Mouse (Mus musculus) forebrain, embryonic 13.5 days (tissue): ENCODE measurements around the gene Lin52. TPM values are rescaled to one million over a fixed set of nuclear protein-coding genes. Genes with fewer than 3 reads are reported as not detected.

ENCODE experiments used
- ATAC-seq: fragments of 200-750 bp; cut with Nextera tagmentation; 2 replicates; pipeline ENCODE4 v1.8.0; 2017
- H3K27ac ChIP-seq: fragments of 300-500 bp; sonication (generic); 2 replicates; pipeline ENCODE4 v1.5.1; 2015; ENCODE audit warnings: inconsistent platforms, mild to moderate bottlenecking, moderate library complexity
- H3K27me3 ChIP-seq: fragments of 300-500 bp; sonication (generic); 2 replicates; pipeline ENCODE4 v1.6.1; 2015; ENCODE audit warnings: mild to moderate bottlenecking, inconsistent platforms
- H3K36me3 ChIP-seq: fragments of 300-500 bp; sonication (generic); 2 replicates; pipeline ENCODE4 v1.6.1; 2015; ENCODE audit warnings: mild to moderate bottlenecking, inconsistent platforms; ENCODE audit not compliant: poor library complexity, severe bottlenecking
- H3K4me1 ChIP-seq: fragments of 300-500 bp; sonication (generic); 2 replicates; pipeline ENCODE4 v1.6.1; 2015; ENCODE audit warnings: inconsistent platforms
- H3K4me2 ChIP-seq: fragments of 300-500 bp; sonication (generic); 2 replicates; pipeline ENCODE4 v1.6.1; 2015; ENCODE audit warnings: inconsistent platforms, mild to moderate bottlenecking, moderate library complexity
- H3K4me3 ChIP-seq: fragments of 300-500 bp; sonication (generic); 2 replicates; pipeline ENCODE4 v1.5.1; 2015; ENCODE audit warnings: mild to moderate bottlenecking, inconsistent platforms
- H3K9ac ChIP-seq: fragments of 300-500 bp; sonication (generic); 2 replicates; pipeline ENCODE4 v1.6.1; 2015; ENCODE audit warnings: mild to moderate bottlenecking, inconsistent platforms
- H3K9me3 ChIP-seq: fragments of 300-500 bp; sonication (generic); replicated peaks from 2 replicates; pipeline ENCODE4 v1.6.1; 2016; ENCODE audit warnings: inconsistent platforms
- WGBS: fragments of 180-500 bp; shearing (Covaris S2); methylation state at CpG from one replicate; pipeline ENCODE4 v1.1.7; 2015; 5-methylcytosine and 5-hydroxymethylcytosine counted together
- polyA plus RNA-seq: library from polyadenylated mRNA; unstranded; fragments of >200 nt; fragmentation: Nextera tagmentation; extraction: Ambion mirVana; gene quantifications from 2 replicates; pipeline ENCODE4 v1.2.1, GENCODE M21; 2015

The Lin52 gene
- polyA plus RNA-seq, 1 experiment from 2014 or later, result 42.5 TPM

DNA sequence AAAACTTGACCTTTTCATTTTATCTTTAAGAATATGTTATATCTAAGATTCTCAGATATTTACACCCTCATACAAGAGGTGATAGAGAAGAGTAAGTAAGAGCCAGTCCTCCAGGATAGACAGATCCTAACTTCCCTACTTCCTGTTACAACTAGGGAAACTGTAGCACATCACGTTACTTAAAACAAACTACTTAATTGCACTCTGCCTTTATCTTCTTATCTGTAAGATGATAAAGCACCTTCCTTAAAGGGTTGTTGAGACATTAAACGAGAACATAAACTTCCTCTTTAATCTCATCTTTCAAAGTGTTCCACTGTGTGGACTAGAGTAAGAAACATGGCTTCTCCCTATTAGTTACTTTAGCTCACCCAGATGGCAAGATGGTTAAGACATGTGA lies 12.5 kb upstream of the Lin52 start:
- H3K9ac ChIP-seq, result no peak overlapping the region
- no peak for ATAC-seq
- 82% methylated on average over 2 of the region's 2 CpGs for WGBS
- no peaks in the 10 kb centered on the region for H3K4me1 ChIP-seq
- H3K27ac ChIP-seq, result no peak overlapping the region
- H3K4me2 ChIP-seq, result no peak overlapping the region
- no peaks in the 10 kb centered on the region for H3K9me3 ChIP-seq
- H3K4me3 ChIP-seq, result no peak overlapping the region
- no peaks in the 10 kb centered on the region for H3K27me3 ChIP-seq
- peaks cover 1% of the 10 kb centered on the region; the same call in 1 of the 2 replicates for H3K36me3 ChIP-seq

DNA sequence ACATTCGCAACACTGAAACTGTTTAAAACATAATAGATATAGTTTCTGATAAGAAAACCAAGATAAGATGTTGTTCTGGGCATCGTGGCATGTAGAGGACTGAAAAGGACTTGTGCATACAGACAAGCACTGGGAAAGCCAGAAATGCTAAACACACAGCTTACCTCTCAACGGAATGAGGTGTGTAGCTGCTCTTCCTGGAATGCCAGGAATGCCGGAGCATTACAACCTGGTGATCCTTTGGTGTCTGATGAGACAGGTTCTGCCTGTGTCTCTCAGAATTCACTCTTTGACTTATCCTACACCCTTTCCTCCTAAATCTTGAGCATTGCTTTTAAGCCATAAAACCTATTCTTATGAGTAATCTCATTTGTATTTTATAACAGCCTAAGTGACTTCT lies 8.7 kb upstream of the Lin52 start:
- H3K36me3 ChIP-seq, result no peaks in the 10 kb centered on the region
- no peaks in the 10 kb centered on the region for H3K9me3 ChIP-seq
- H3K9ac ChIP-seq, result no peak overlapping the region
- H3K27me3 ChIP-seq, result peaks cover 4% of the 10 kb centered on the region; the same call in 1 of the 2 replicates
- ATAC-seq, result no peak
- H3K4me2 ChIP-seq, result no peak overlapping the region
- H3K4me3 ChIP-seq, result no peak overlapping the region
- H3K27ac ChIP-seq, result no peak overlapping the region
- H3K4me1 ChIP-seq, result no peaks in the 10 kb centered on the region
- 70% methylated on average over 4 of the region's 4 CpGs for WGBS

DNA sequence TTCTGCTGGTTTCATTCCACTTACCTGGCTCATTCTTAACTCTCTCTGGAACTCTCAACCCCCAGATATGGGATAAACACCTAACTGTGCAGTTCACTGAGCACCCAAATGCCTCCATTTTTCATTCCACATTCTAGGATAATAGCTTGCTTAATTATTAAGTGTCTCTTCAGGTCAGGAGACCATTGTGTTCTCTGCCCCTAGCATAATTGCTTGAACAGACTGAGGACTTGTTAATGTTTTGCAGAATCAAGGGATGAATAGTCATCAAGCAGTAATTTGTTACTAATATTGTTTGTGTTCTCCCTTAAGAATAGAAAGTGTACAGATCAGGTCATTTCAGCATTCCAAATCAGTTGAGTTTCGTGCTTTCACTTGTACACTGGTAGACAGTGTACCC lies 3.8 kb upstream of the Lin52 start:
- Histone ChIP-seq H3K36me3 (no peaks in the 10 kb centered on the region), H3K27ac (no peak overlapping the region), H3K9ac (no peak overlapping the region), H3K4me1 (peaks cover 16% of the 10 kb centered on the region), H3K9me3 (no peaks in the 10 kb centered on the region), H3K4me3 (no peak overlapping the region), H3K27me3 (peaks cover 4% of the 10 kb centered on the region; the same call in 1 of the 2 replicates), H3K4me2 (no peak overlapping the region)
- ATAC-seq, result no peak
- 66% methylated on average over 1 of the region's 1 CpGs for WGBS

GRCm38 (mm10) chr12:84448181-84448580 lies 3.0 kb upstream of the Lin52 start:
- Histone ChIP-seq H3K4me1 (peaks cover 23% of the 10 kb centered on the region), H3K9ac (no peak overlapping the region), H3K36me3 (no peaks in the 10 kb centered on the region), H3K27ac (no peak overlapping the region), H3K27me3 (peaks cover 4% of the 10 kb centered on the region; the same call in 1 of the 2 replicates), H3K4me3 (no peak overlapping the region), H3K4me2 (no peak overlapping the region), H3K9me3 (no peaks in the 10 kb centered on the region)
- WGBS, result 79% methylated on average over 6 of the region's 6 CpGs
- ATAC-seq, result no peak

DNA sequence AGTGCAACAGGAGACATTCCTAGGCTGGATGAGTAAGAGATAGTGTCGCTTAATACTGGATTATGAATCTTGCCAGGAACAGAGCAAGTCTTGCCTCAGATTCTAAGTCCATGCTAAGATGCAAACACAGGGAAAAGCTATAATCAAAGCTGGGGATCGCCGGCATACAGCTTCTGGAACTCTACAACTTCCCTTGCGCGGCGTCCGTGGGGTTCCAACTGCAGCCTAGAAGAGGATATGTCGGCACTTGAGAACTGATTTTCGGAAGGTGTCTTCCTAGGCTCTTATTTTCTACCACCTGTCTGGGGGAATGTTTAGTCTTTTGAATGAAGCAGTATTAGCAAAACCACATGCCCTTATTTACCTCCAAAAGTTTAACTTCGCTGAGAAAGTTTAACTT lies 1.3 kb upstream of the Lin52 start:
- Histone ChIP-seq H3K9ac (peak overlapping the region; percentile 70; the same call in 1 of the 2 replicates), H3K4me2 (peak overlapping the region; percentile 99), H3K4me3 (peak overlapping the region; percentile 85), H3K27ac (no peak overlapping the region), H3K9me3 (no peaks in the 10 kb centered on the region), H3K27me3 (peaks cover 4% of the 10 kb centered on the region; the same call in 1 of the 2 replicates), H3K4me1 (peaks cover 23% of the 10 kb centered on the region), H3K36me3 (no peaks in the 10 kb centered on the region)
- 61% methylated on average over 10 of the region's 10 CpGs for WGBS
- ATAC-seq, result no peak

- WGBS, result 1% methylated on average over 6 of the region's 6 CpGs
- Histone ChIP-seq H3K36me3 (0 out of 2 replicates have a peak, but pooled peaks cover 2% of the 10 kb centered on the region), H3K9ac (peak overlapping the region; percentile 70), H3K9me3 (no peaks in the 10 kb centered on the region), H3K27ac (0 out of 2 replicates have a peak overlapping the region, but pooled peaks have one; percentile 33), H3K27me3 (peaks cover 4% of the 10 kb centered on the region; the same call in 1 of the 2 replicates), H3K4me1 (peaks cover 23% of the 10 kb centered on the region), H3K4me2 (peak overlapping the region; percentile 99), H3K4me3 (peak overlapping the region; percentile 85)
- no peak for ATAC-seq
Observed at GRCm38 (mm10) chr12:84450351-84450717, 888 bp upstream of the Lin52 start.

DNA sequence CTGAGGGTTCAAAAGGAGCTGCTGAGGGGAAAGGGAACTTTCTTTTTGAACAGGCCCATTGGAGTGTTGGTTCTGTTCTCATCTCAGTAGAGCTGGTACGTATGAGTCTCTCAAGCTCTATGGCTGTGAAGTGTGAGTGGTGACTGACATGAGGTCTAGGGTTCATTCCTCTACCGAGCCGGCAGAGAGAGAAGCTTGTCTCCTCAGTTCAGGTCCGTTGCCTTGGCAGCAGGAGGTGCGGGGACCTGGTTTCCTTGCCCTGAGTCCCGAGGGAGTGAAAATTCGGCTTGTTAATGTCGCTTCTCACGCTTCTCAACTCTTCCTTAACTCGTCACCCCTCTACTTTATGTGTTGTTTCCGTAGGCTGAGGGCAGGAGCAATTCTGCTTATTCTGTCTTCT lies 579 bp downstream of the Lin52 start:
- H3K9ac ChIP-seq, result peak overlapping the region; percentile 76
- H3K27ac ChIP-seq, result peak overlapping the region; percentile 32
- peak overlapping the region; percentile 99 for H3K4me2 ChIP-seq
- 0 out of 2 replicates have a peak, but pooled peaks cover 2% of the 10 kb centered on the region for H3K36me3 ChIP-seq
- no peaks in the 10 kb centered on the region for H3K9me3 ChIP-seq
- peak overlapping the region; percentile 85 for H3K4me3 ChIP-seq
- H3K27me3 ChIP-seq, result peaks cover 4% of the 10 kb centered on the region; the same call in 1 of the 2 replicates
- no peak for ATAC-seq
- H3K4me1 ChIP-seq, result peaks cover 23% of the 10 kb centered on the region
- 2% methylated on average over 11 of the region's 11 CpGs for WGBS

GRCm38 (mm10) chr12:84456911-84457310 lies 5.7 kb downstream of the Lin52 start:
- Histone ChIP-seq H3K4me3 (no peak overlapping the region), H3K9me3 (no peaks in the 10 kb centered on the region; the same call in 1 of the 2 replicates), H3K9ac (no peak overlapping the region), H3K27me3 (no peaks in the 10 kb centered on the region), H3K4me1 (peaks cover 13% of the 10 kb centered on the region), H3K27ac (no peak overlapping the region), H3K4me2 (no peak overlapping the region), H3K36me3 (peaks cover 31% of the 10 kb centered on the region)
- ATAC-seq, result no peak
- WGBS, result 96% methylated on average over 3 of the region's 3 CpGs

DNA sequence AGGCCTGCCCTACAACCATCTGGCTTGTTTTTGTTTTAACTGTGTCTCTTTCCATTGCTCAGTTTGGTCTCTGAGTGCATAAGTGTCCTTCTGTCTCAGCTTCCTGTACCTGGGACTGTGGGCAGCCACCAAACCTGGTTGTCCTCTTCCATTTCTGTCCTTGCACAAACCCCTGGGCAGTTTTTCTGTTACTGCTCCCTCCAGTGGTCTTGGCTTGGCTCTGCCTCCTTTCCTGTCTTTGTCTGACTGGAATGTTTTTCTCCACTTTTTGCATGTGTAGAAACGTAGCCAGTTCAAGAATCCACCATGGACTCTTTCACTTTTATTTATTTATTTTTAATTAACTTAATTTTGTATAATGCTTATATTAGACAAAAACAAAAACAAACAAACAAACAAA lies 8.6 kb downstream of the Lin52 start:
- H3K4me1 ChIP-seq, result no peaks in the 10 kb centered on the region
- H3K27me3 ChIP-seq, result no peaks in the 10 kb centered on the region
- H3K4me3 ChIP-seq, result no peak overlapping the region
- no peak overlapping the region for H3K9ac ChIP-seq
- H3K9me3 ChIP-seq, result no peaks in the 10 kb centered on the region; the same call in 1 of the 2 replicates
- H3K36me3 ChIP-seq, result peaks cover 55% of the 10 kb centered on the region
- H3K4me2 ChIP-seq, result no peak overlapping the region
- no peak for ATAC-seq
- H3K27ac ChIP-seq, result no peak overlapping the region
- 62% methylated on average over 1 of the region's 1 CpGs for WGBS

DNA sequence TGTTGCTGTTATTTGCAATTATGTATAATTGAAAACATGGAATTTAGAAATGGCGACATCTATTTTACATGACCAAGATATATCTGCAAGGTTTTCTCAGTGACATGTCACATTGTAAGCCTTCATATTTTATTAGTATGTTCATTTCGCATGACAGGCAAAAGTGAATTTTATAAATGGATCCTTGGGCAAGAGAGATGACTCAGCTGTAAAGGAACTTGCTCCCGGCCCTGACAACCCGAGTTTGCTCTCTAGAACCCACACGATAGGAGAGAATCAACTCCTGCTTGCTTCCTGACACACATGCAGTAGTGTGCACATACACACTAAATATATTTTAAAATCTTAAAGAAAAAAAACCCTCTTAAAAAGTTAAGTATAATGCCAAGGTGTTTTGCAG lies 10.2 kb downstream of the Lin52 start:
- H3K4me2 ChIP-seq, result no peak overlapping the region
- no peak overlapping the region for H3K4me3 ChIP-seq
- 92% methylated on average over 5 of the region's 5 CpGs for WGBS
- H3K36me3 ChIP-seq, result peaks cover 57% of the 10 kb centered on the region
- no peaks in the 10 kb centered on the region for H3K27me3 ChIP-seq
- no peak overlapping the region for H3K27ac ChIP-seq
- no peaks in the 10 kb centered on the region; the same call in 1 of the 2 replicates for H3K9me3 ChIP-seq
- H3K9ac ChIP-seq, result no peak overlapping the region
- H3K4me1 ChIP-seq, result no peaks in the 10 kb centered on the region
- ATAC-seq, result no peak

- no peak for ATAC-seq
- Histone ChIP-seq H3K4me3 (no peak overlapping the region), H3K27ac (peak overlapping the region; percentile 31; the same call in 1 of the 2 replicates), H3K9me3 (no peaks in the 10 kb centered on the region; the same call in 1 of the 2 replicates), H3K27me3 (no peaks in the 10 kb centered on the region), H3K9ac (no peak overlapping the region; the same call in 1 of the 2 replicates), H3K4me1 (no peaks in the 10 kb centered on the region), H3K4me2 (no peak overlapping the region), H3K36me3 (peaks cover 56% of the 10 kb centered on the region)
- WGBS, result 84% methylated on average over 3 of the region's 3 CpGs
Observed at GRCm38 (mm10) chr12:84462856-84463255, 11.6 kb downstream of the Lin52 start.

DNA sequence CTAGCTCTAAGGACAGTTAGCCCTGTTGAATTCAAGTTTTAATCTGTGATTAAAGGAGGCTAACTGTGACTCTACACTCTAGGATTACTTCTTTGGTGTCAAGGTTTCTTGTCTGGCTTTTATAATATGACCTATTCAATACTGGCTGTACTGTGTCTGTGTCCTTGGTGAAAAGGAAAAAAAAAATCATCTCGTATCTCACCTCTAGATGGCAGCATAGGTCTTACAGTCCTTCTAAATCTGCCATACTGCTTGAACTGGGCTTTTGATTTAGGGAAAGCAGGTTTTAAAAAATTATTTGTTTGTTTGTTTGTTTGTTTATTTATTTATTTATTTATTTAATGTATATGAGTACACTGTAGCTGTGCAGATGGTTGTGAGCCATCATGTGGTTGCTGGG lies 17.5 kb downstream of the Lin52 start:
- 2% methylated on average over 1 of the region's 1 CpGs for whole genome bisulfite sequencing
- peaks cover 31% of the 10 kb centered on the region for H3K36me3 ChIP-seq

DNA sequence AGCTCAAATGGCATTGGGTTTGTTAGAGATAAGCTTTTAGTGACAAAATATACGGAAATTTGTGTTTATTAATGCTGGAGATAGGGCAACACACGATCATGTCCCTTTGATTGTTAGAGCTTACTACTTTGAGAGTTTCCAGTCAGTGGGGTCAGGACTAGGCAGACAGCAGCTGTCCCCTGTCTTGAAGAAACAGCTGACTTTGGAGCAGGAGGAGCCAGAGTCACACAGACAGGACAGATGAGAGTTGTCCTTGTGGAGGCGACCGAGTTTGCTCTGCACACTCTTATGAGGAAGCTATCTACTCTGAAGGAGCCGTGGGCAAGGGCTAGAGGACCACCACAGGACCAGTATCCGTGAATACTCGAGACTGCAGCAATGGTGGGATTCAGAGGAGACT lies 27.7 kb downstream of the Lin52 start:
- whole genome bisulfite sequencing, result 95% methylated on average over 7 of the region's 7 CpGs
- Histone ChIP-seq H3K36me3 (peaks cover 12% of the 10 kb centered on the region), H3K4me1 (no peaks in the 10 kb centered on the region), H3K9ac (no peak overlapping the region), H3K27me3 (no peaks in the 10 kb centered on the region), H3K9me3 (no peaks in the 10 kb centered on the region), H3K4me2 (no peak overlapping the region), H3K4me3 (no peak overlapping the region), H3K27ac (no peak overlapping the region)
- no peak for ATAC-seq

More for the DNA sequence above, 17.5 kb downstream of the Lin52 start:
- H3K4me3 ChIP-seq, result no peak overlapping the region
- H3K9ac ChIP-seq, result no peak overlapping the region
- no peak overlapping the region for H3K4me2 ChIP-seq
- no peaks in the 10 kb centered on the region for H3K27me3 ChIP-seq
- no peak overlapping the region for H3K27ac ChIP-seq
- no peaks in the 10 kb centered on the region for H3K9me3 ChIP-seq
- no peaks in the 10 kb centered on the region for H3K4me1 ChIP-seq
- ATAC-seq, result 0 out of 2 replicates have a peak, but pooled peaks have one; percentile 24
